Mouse (Mus musculus) stomach, embryonic 14.5 days (tissue): Measurements from ENCODE around the gene Pard3b. TPM values are rescaled to one million over a fixed set of nuclear protein-coding genes. Genes with fewer than 3 reads are reported as not detected.

Experiments
- ATAC-seq: fragments of 200-750 bp; cut with Nextera tagmentation; 2 replicates; pipeline ENCODE4 v1.8.0; 2017; ENCODE audit warnings: low read depth, moderate TSS enrichment; ENCODE audit not compliant: insufficient number of reproducible peaks, insufficient read depth, low FRiP score
- H3K27ac ChIP-seq: fragments of 300-500 bp; sonication (generic); 2 replicates; pipeline ENCODE4 v1.5.1; 2014; ENCODE audit warnings: mild to moderate bottlenecking, low read length, moderate library complexity, mixed read lengths
- H3K27me3 ChIP-seq: fragments of 300-500 bp; sonication (generic); 2 replicates; pipeline ENCODE4 v1.6.1; 2014; ENCODE audit warnings: low read length, control low read depth, mixed read lengths; ENCODE audit not compliant: control insufficient read depth, insufficient read depth
- H3K36me3 ChIP-seq: fragments of 300-500 bp; sonication (generic); 2 replicates; pipeline ENCODE4 v1.6.1; 2014; ENCODE audit warnings: mild to moderate bottlenecking, control low read depth, low read length, moderate library complexity, mixed read lengths; ENCODE audit not compliant: control insufficient read depth, insufficient read depth
- H3K4me1 ChIP-seq: fragments of 300-500 bp; sonication (generic); 2 replicates; pipeline ENCODE4 v1.6.1; 2014; ENCODE audit warnings: low read length, control low read depth, mixed read lengths; ENCODE audit not compliant: control insufficient read depth, insufficient read depth
- H3K4me2 ChIP-seq: fragments of 300-500 bp; sonication (generic); replicated peaks from 2 replicates; pipeline ENCODE4 v1.6.1; 2014; ENCODE audit warnings: low read depth, low read length, control low read depth
- H3K4me3 ChIP-seq: fragments of 300-500 bp; sonication (generic); 2 replicates; pipeline ENCODE4 v1.5.1; 2014; ENCODE audit warnings: low read depth, low read length, control low read depth
- H3K9ac ChIP-seq: fragments of 300-500 bp; sonication (generic); replicated peaks from 2 replicates; pipeline ENCODE4 v1.6.1; 2014; ENCODE audit warnings: low read depth, mild to moderate bottlenecking, control low read depth, low read length, moderate library complexity, mixed read lengths
- H3K9me3 ChIP-seq: fragments of 300-500 bp; sonication (generic); 2 replicates; pipeline ENCODE4 v1.6.1; 2016; ENCODE audit warnings: low read depth, low read length, control low read depth; ENCODE audit not compliant: control insufficient read depth
- WGBS: fragments of 180-500 bp; shearing (Covaris S2); extraction: QIAGEN DNeasy Blood & Tissue Kit; methylation state at CpG from one replicate; pipeline ENCODE4 v1.1.7; 2014; 5-methylcytosine and 5-hydroxymethylcytosine counted together
- polyA plus RNA-seq: library from polyadenylated mRNA; unstranded; fragments of >200 nt; fragmentation: Nextera tagmentation; extraction: Ambion mirVana; gene quantifications from 2 replicates; pipeline ENCODE4 v1.2.1, GENCODE M21; 2014

Gene Pard3b
- polyA plus RNA-seq, 1 experiment from 2014 or later: 36.3 TPM

DNA sequence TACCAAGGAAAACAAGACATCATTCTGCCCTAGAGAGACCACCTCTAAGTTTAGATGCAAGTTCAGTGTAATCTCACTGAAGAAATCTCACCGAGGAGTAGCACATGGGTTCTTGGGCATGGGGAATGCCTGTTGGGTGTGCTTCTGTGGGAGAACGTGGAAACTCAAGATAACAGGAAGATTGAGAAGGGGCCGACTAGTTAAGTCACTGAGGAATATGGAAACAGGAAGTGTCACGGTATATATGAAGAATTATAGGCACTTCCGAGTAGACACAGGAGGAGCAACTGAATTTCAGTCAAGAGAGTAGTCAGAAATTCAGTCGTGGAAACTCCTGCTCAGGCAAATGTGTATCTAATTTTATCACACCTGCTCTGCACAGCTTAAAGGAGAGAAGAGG is 644.2 kb downstream of the Pard3b start:
- no peak overlapping the region for H3K9ac ChIP-seq
- no peaks in the 10 kb centered on the region for H3K9me3 ChIP-seq
- ATAC-seq: no peak
- no peak overlapping the region for H3K27ac ChIP-seq
- H3K4me1 ChIP-seq: no peaks in the 10 kb centered on the region
- no peaks in the 10 kb centered on the region for H3K36me3 ChIP-seq
- no peak overlapping the region for H3K4me2 ChIP-seq
- no peaks in the 10 kb centered on the region for H3K27me3 ChIP-seq
- no peak overlapping the region for H3K4me3 ChIP-seq
- WGBS: 72% methylated on average over 6 of the region's 6 CpGs

DNA sequence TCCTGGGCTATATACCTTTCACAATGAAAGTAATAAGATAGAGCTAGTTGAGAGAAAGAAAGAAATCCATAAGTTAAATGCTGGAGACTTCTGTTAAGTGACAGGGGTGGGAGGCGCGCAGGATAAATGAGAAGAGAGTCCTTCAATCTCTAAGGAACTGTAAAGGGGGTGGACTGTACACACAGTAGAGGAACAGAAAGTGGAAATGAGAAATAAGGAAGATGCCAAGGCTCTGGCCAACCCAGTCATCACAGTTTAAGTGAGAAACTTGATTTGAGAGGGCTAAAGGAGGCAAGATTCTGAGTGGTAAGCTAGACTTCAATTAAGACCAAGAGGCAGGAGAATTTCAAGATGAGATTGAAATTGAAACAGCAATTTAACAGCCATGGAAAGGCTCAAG is 645.0 kb downstream of the Pard3b start:
- 91% methylated on average over 2 of the region's 2 CpGs for WGBS
- no peak overlapping the region for H3K9ac ChIP-seq
- H3K4me1 ChIP-seq: no peaks in the 10 kb centered on the region

DNA sequence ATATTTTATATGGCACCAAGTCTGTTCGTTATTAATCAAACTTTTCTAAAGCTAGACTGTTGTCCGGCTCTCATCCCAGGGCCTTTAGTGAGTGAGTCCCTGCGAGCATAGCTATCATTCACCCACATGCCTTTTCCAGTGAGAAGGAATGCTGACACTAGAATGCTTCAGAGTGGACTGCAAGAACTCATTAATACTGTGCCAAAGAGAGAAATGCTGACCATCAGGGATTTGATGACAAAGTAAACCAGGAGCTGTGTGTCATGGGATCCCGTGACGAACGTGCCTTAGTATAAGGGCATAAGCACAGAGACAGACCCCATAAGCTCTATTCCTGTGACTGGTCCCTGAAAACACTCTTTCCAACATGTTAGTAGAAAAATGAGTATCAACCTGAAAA is 670.8 kb downstream of the Pard3b start:
- 69% methylated on average over 6 of the region's 6 CpGs for WGBS
- H3K27me3 ChIP-seq: no peaks in the 10 kb centered on the region
- H3K9ac ChIP-seq: no peak overlapping the region
- H3K36me3 ChIP-seq: no peaks in the 10 kb centered on the region
- no peaks in the 10 kb centered on the region for H3K4me1 ChIP-seq
- H3K9me3 ChIP-seq: no peaks in the 10 kb centered on the region
- no peak for ATAC-seq
- H3K4me2 ChIP-seq: no peak overlapping the region
- H3K4me3 ChIP-seq: no peak overlapping the region
- no peak overlapping the region for H3K27ac ChIP-seq

More for the DNA sequence above, 645.0 kb downstream of the Pard3b start:
- no peak for ATAC-seq
- Histone ChIP-seq H3K27me3 (no peaks in the 10 kb centered on the region), H3K9me3 (no peaks in the 10 kb centered on the region), H3K36me3 (no peaks in the 10 kb centered on the region), H3K4me2 (no peak overlapping the region), H3K27ac (no peak overlapping the region), H3K4me3 (no peak overlapping the region)

DNA sequence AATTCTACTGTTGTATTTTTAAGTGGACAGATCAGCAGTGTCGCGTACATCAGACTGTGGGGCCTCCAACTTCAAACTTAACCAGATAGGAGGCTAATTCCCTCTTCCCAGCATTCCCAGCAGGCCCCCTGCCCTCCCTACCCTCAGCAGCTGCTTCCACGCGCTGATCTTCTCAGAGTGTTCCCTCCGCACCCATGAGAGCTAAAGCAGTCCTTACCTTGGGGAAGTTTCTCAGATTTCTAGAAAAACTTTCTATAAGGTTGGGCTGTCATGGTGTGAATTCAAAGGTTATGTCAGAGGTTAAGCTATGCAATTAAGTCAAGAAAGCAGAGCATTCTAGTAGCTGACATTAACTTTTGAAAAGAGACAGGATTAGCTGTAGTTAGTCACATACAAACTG is 686.6 kb downstream of the Pard3b start:
- Histone ChIP-seq H3K4me2 (no peak overlapping the region), H3K4me1 (no peaks in the 10 kb centered on the region), H3K27me3 (no peaks in the 10 kb centered on the region), H3K36me3 (no peaks in the 10 kb centered on the region), H3K9ac (no peak overlapping the region), H3K9me3 (no peaks in the 10 kb centered on the region), H3K4me3 (no peak overlapping the region), H3K27ac (no peak overlapping the region)
- WGBS: 35% methylated on average over 5 of the region's 5 CpGs
- no peak for ATAC-seq

DNA sequence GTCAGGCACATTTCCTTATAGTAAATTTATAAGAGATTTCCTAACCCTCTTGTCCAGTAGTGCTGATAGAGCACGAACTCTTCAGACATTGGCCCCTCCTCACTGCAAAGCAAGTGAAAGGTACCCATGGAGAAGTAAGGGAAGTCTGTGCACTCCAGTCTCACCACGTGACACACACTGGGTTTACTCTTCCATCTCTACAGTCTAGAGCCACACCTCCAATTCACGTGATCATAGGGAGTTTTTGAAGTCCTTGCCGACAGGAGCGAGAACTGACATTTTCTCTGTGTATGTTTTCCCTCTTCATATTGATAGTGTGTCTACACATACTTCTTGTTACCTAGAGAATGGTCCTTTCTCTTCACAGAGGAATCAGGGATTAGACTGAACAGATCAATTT is 689.1 kb downstream of the Pard3b start:
- Histone ChIP-seq H3K4me2 (no peak overlapping the region), H3K27me3 (no peaks in the 10 kb centered on the region), H3K9ac (no peak overlapping the region), H3K4me3 (no peak overlapping the region), H3K4me1 (no peaks in the 10 kb centered on the region), H3K27ac (no peak overlapping the region), H3K9me3 (no peaks in the 10 kb centered on the region), H3K36me3 (no peaks in the 10 kb centered on the region)
- no peak for ATAC-seq
- 75% methylated on average over 5 of the region's 5 CpGs for WGBS

DNA sequence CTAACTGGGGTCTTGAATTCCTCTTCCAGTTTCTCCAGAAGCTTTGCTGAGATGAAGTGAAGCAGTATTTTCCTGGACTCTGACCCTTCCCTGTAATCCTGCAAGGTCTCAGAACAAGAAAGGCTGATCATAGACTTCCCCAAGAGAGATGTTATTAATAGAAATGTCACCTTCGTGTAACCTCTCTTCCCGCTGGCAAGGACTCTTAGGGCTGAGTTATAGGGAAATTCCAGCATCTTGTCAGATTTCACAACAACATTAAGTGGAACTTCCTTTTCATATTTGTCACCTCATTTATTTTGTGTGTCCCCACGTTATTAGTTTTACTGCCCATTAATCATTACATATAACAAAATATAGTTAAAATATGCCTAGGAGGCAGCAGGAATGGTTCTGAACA is 690.2 kb downstream of the Pard3b start:
- Histone ChIP-seq H3K27me3 (no peaks in the 10 kb centered on the region), H3K36me3 (no peaks in the 10 kb centered on the region), H3K9me3 (no peaks in the 10 kb centered on the region), H3K4me3 (no peak overlapping the region), H3K27ac (no peak overlapping the region), H3K4me1 (no peaks in the 10 kb centered on the region), H3K9ac (no peak overlapping the region), H3K4me2 (no peak overlapping the region)
- WGBS: 42% methylated on average over 3 of the region's 3 CpGs
- ATAC-seq: no peak

DNA sequence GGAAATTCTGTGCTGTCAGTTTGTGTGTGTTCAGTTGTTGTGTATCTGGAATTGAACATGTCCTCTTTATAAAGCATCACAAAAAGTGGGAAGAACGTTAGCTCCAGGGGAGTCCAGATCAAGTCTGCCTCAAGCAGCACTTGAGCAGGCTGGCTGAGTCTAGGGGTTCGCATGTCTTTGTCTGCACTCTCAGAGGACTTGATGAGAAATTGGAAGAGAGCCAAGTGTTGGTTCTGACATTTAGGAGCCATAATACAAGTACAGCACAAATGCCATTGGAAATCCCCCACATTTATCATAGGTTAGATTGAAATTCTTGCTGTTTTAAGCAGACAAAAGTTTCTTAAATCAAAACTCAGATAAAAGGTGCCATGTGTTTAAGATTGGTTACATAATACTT is 694.4 kb downstream of the Pard3b start:
- no peak overlapping the region for H3K27ac ChIP-seq
- H3K4me2 ChIP-seq: no peak overlapping the region
- 43% methylated on average over 2 of the region's 2 CpGs for WGBS
- no peaks in the 10 kb centered on the region for H3K4me1 ChIP-seq
- no peaks in the 10 kb centered on the region for H3K36me3 ChIP-seq
- no peak overlapping the region for H3K4me3 ChIP-seq
- no peak for ATAC-seq
- H3K27me3 ChIP-seq: no peaks in the 10 kb centered on the region
- no peaks in the 10 kb centered on the region for H3K9me3 ChIP-seq
- no peak overlapping the region for H3K9ac ChIP-seq

DNA sequence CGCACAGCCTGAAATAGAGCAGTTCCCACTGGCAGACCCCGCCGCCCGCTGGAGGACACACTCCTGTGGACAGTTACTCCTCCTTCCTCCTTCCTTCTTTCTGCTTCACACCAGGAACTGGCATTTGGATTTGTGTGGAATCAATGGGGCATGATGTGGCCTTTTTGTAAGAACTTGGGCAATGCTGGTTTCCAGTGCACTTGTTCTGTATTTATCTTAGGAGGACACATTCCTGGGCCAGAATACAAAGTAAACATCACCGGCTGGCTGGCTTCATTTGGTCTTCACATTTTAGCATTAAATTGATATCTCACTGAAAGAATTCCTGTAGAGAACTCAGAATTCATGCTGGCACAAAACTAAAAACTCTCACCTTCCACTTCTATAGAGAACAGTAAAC is 695.6 kb downstream of the Pard3b start:
- Histone ChIP-seq H3K9ac (no peak overlapping the region), H3K9me3 (no peaks in the 10 kb centered on the region), H3K36me3 (no peaks in the 10 kb centered on the region), H3K4me3 (no peak overlapping the region), H3K4me2 (no peak overlapping the region), H3K27ac (no peak overlapping the region), H3K4me1 (no peaks in the 10 kb centered on the region), H3K27me3 (no peaks in the 10 kb centered on the region)
- ATAC-seq: no peak
- WGBS: 80% methylated on average over 5 of the region's 5 CpGs

DNA sequence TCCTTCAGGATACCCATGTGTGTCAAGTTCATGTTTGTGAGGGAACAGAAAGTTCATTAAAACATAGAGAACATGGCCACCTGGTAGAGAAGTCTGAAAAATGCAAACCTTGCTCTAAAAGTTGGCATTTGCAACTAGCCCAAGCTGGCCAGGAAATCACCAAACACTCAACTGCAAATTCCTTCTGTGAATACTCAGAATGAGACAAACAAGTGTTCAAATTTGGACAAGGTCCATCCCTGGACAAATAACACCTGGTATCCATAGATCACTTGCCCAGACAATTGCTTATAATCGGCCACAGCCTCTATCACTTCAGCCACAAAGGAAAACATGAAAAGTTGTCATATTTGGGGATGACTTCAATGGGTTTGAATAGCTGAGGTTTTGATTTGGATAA is 701.6 kb downstream of the Pard3b start:
- H3K27me3 ChIP-seq: no peaks in the 10 kb centered on the region
- WGBS: 23% methylated on average over 1 of the region's 1 CpGs
- no peak overlapping the region for H3K9ac ChIP-seq
- no peaks in the 10 kb centered on the region for H3K4me1 ChIP-seq
- no peak overlapping the region for H3K4me3 ChIP-seq
- H3K27ac ChIP-seq: no peak overlapping the region
- no peak overlapping the region for H3K4me2 ChIP-seq
- no peaks in the 10 kb centered on the region for H3K9me3 ChIP-seq
- ATAC-seq: no peak
- H3K36me3 ChIP-seq: no peaks in the 10 kb centered on the region; the same call in 1 of the 2 replicates
